Mouse (Mus musculus): ENCODE data around the gene Rgma. TPM values are rescaled to one million over a fixed set of nuclear protein-coding genes. Genes with fewer than 3 reads are reported as not detected.
A peak's percentile ranks its signal among the peaks of the same experiment; 100 is the strongest.

The Rgma gene
- polyA plus RNA-seq, 1 experiment from 2014 or later, result 3.2 TPM

DNA sequence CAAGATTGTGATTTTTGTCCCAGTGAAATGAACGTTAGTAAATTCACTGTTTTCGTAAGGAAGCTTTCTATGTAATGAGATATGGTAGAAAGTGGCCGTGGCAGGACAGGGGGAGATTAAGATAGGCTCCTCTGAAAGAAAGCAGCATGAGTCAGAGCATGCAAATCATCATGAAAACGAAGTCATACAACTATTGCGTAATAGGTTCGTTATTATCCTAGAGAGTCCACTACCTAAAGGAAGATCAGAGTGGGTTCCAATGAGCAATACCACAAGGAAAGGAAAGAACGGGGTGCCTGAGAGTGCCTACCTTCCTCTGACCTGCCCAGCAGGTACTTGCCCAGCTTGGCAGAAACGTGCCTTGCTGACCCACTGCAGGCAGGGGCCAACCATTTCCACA, 26.2 kb upstream of the Rgma start:
- Histone ChIP-seq H3K9ac (ENCODE audit: low read length) (no peak overlapping the region), H3K27me3 (ENCODE audit: control insufficient read depth, insufficient read depth, low read length) (peaks cover 8% of the 10 kb centered on the region; the same call in 1 of the 2 replicates), H3K27ac (replicated peaks in 1 of 2; ENCODE audit: control insufficient read depth in 1 of 2, insufficient read depth in 1 of 2, low read depth in 2 of 2, low read length in 2 of 2) (no peak overlapping the region), H3K4me2 (ENCODE audit: low read length) (peak overlapping the region; percentile 9; the same call in 1 of the 2 replicates), H3K36me3 (ENCODE audit: control insufficient read depth, insufficient read depth, low read length) (no peaks in the 10 kb centered on the region), H3K4me1 (ENCODE audit: control insufficient read depth in 2 of 2, insufficient read depth in 2 of 2, low read length in 2 of 2) (peaks cover 4 to 7% of the 10 kb centered on the region in 2 experiments; a peak in 3 of 4 replicates), H3K4me3 (ENCODE audit: control insufficient read depth in 1 of 2, insufficient read depth in 1 of 2, low read depth in 1 of 2, low read length in 2 of 2) (no peak overlapping the region), H3K9me3 (ENCODE audit: control insufficient read depth, low read length) (no peaks in the 10 kb centered on the region)
- 53% methylated on average over 8 of the region's 8 CpGs for WGBS
- ATAC-seq (ENCODE audit: insufficient number of reproducible peaks, insufficient read depth, low FRiP score, low read depth), result no peak

DNA sequence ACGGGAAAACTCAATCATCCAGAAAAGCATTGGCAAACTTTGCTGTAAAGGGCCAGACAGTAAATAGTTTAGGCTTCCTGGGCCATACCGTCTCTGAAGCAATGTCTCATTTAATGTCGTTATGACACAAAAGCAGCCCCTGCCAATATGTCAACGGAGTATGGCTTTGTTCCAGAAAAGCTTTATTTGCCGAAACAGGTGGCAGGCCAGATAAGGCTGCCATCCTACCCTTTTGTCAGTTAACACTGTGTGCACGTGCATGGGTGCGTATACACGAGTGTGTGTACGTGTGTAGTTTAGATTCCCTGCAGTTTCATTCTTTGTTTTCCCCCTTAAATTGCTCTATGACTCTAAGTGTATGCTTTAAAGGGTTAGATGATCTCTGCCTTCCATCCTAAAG, 20.1 kb upstream of the Rgma start:
- H3K9ac ChIP-seq (ENCODE audit: low read length), result no peak overlapping the region
- 69% methylated on average over 9 of the region's 9 CpGs for WGBS
- ATAC-seq (ENCODE audit: insufficient number of reproducible peaks, insufficient read depth, low FRiP score, low read depth), result no peak

DNA sequence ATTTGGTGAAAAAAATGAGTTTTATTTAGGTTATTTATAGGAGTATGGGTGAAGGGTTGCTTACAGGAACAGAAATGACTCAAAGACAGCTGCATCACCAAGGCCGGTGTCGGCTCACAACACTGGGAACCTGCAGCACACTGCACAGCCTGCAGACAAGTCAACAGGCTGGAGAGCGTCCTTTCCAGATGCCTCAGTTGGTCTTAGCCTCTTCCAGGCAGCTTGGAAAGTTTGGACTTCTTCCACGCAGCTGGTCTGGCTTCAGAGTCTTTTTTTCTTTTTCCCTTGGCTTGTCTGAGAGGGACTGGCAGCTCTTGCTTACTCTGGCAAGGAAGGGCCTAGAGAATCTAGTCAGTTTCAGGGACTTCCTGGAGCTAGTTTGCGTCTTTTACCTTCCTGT, 18.4 kb upstream of the Rgma start:
- H3K9ac ChIP-seq (ENCODE audit: low read length), result no peak overlapping the region
- H3K4me1 ChIP-seq (ENCODE audit: control insufficient read depth in 2 of 2, insufficient read depth in 2 of 2, low read length in 2 of 2), result no peaks in the 10 kb centered on the region
- WGBS, result 79% methylated on average over 5 of the region's 5 CpGs
- no peaks in the 10 kb centered on the region for H3K36me3 ChIP-seq (ENCODE audit: control insufficient read depth, insufficient read depth, low read length)
- H3K27ac ChIP-seq (replicated peaks in 1 of 2; ENCODE audit: control insufficient read depth in 1 of 2, insufficient read depth in 1 of 2, low read depth in 2 of 2, low read length in 2 of 2), result no peak overlapping the region
- no peak overlapping the region for H3K4me3 ChIP-seq (ENCODE audit: control insufficient read depth in 1 of 2, insufficient read depth in 1 of 2, low read depth in 1 of 2, low read length in 2 of 2)
- H3K27me3 ChIP-seq (ENCODE audit: control insufficient read depth, insufficient read depth, low read length), result no peaks in the 10 kb centered on the region; the same call in none of the 2 replicates
- ATAC-seq (ENCODE audit: insufficient number of reproducible peaks, insufficient read depth, low FRiP score, low read depth), result no peak
- H3K4me2 ChIP-seq (ENCODE audit: low read length), result no peak overlapping the region
- no peaks in the 10 kb centered on the region for H3K9me3 ChIP-seq (ENCODE audit: control insufficient read depth, low read length)

More for the DNA sequence above, 20.1 kb upstream of the Rgma start:
- H3K36me3 ChIP-seq (ENCODE audit: control insufficient read depth, insufficient read depth, low read length), result no peaks in the 10 kb centered on the region
- H3K4me2 ChIP-seq (ENCODE audit: low read length), result no peak overlapping the region
- H3K4me1 ChIP-seq (ENCODE audit: control insufficient read depth in 2 of 2, insufficient read depth in 2 of 2, low read length in 2 of 2), result no peaks in the 10 kb centered on the region
- H3K27ac ChIP-seq (replicated peaks in 1 of 2; ENCODE audit: control insufficient read depth in 1 of 2, insufficient read depth in 1 of 2, low read depth in 2 of 2, low read length in 2 of 2), result no peak overlapping the region
- H3K27me3 ChIP-seq (ENCODE audit: control insufficient read depth, insufficient read depth, low read length), result no peaks in the 10 kb centered on the region; the same call in none of the 2 replicates
- H3K4me3 ChIP-seq (ENCODE audit: control insufficient read depth in 1 of 2, insufficient read depth in 1 of 2, low read depth in 1 of 2, low read length in 2 of 2), result no peak overlapping the region
- H3K9me3 ChIP-seq (ENCODE audit: control insufficient read depth, low read length), result no peaks in the 10 kb centered on the region

DNA sequence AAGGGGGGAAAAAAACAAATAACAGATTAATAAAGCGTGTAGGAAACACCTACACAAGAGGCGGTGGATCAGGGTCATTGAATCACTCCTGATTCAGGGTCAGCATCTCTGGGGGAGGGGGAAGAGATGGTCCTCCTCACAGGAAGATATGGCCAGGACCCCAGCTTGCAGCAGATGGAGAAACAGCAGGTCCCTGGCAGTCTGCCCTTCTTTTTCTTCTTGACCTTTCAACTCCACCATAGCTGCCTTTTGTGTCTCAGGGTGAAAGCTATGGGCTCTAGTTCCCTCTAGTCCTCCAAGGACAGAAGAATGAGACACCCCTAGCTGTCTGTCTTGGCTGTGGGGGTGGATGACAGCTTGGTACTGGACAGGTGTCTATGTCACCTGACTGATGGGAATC, 17.7 kb upstream of the Rgma start:
- H3K4me2 ChIP-seq (ENCODE audit: low read length), result no peak overlapping the region
- no peaks in the 10 kb centered on the region; the same call in none of the 2 replicates for H3K27me3 ChIP-seq (ENCODE audit: control insufficient read depth, insufficient read depth, low read length)
- no peak overlapping the region for H3K9ac ChIP-seq (ENCODE audit: low read length)
- H3K9me3 ChIP-seq (ENCODE audit: control insufficient read depth, low read length), result no peaks in the 10 kb centered on the region
- H3K27ac ChIP-seq (replicated peaks in 1 of 2; ENCODE audit: control insufficient read depth in 1 of 2, insufficient read depth in 1 of 2, low read depth in 2 of 2, low read length in 2 of 2), result no peak overlapping the region
- no peak for ATAC-seq (ENCODE audit: insufficient number of reproducible peaks, insufficient read depth, low FRiP score, low read depth)
- no peak overlapping the region for H3K4me3 ChIP-seq (ENCODE audit: control insufficient read depth in 1 of 2, insufficient read depth in 1 of 2, low read depth in 1 of 2, low read length in 2 of 2)
- WGBS, result 82% methylated on average over 2 of the region's 2 CpGs
- no peaks in the 10 kb centered on the region for H3K36me3 ChIP-seq (ENCODE audit: control insufficient read depth, insufficient read depth, low read length)
- no peaks in the 10 kb centered on the region for H3K4me1 ChIP-seq (ENCODE audit: control insufficient read depth in 2 of 2, insufficient read depth in 2 of 2, low read length in 2 of 2)

DNA sequence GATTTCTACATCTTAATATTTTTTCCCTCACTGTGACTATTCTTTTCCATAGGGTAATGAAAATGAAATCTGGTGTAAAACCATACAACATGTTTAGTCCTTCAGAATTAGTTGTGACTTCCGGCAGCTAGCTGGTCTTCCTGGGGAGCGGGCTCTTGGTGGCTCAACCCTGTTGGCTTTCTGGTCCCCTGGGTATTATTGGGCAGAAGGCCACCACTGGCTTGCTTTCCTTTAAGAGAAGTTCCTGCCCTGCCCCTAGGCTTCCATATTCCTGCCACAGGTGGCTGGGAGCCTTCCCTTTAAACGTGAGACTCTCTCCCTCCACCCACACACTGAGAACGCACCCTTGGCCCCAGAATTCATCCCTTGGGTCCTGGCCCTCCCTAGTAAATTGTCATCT, 9.8 kb upstream of the Rgma start:
- Histone ChIP-seq H3K4me1 (ENCODE audit: control insufficient read depth in 2 of 2, insufficient read depth in 2 of 2, low read length in 2 of 2) (no peaks in the 10 kb centered on the region), H3K4me2 (ENCODE audit: low read length) (no peak overlapping the region), H3K27ac (replicated peaks in 1 of 2; ENCODE audit: control insufficient read depth in 1 of 2, insufficient read depth in 1 of 2, low read depth in 2 of 2, low read length in 2 of 2) (no peak overlapping the region), H3K4me3 (ENCODE audit: control insufficient read depth in 1 of 2, insufficient read depth in 1 of 2, low read depth in 1 of 2, low read length in 2 of 2) (no peak overlapping the region), H3K9ac (ENCODE audit: low read length) (no peak overlapping the region), H3K27me3 (ENCODE audit: control insufficient read depth, insufficient read depth, low read length) (peaks cover 13% of the 10 kb centered on the region; the same call in 1 of the 2 replicates), H3K9me3 (ENCODE audit: control insufficient read depth, low read length) (no peaks in the 10 kb centered on the region), H3K36me3 (ENCODE audit: control insufficient read depth, insufficient read depth, low read length) (no peaks in the 10 kb centered on the region)
- ATAC-seq (ENCODE audit: insufficient number of reproducible peaks, insufficient read depth, low FRiP score, low read depth), result no peak
- 70% methylated on average over 4 of the region's 4 CpGs for WGBS

DNA sequence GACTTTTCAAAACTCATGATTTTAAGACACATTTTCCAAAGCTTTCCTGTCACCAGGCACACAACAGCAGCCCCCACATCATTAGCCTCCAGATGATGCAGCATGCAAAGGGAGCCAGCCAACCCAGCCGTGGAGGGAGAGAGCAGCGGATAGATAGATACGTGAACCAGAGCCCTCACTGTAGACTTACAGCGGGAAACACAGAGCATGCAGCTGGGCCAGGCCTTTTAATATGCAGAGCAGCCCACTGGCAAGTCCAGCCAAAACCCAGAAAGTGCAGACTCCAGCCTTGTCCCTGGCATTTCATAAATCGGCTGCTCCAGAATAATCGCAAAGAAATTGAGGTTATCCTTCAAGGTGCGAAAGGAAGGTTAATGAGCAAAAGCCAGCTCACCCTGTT, 9.3 kb upstream of the Rgma start:
- no peaks in the 10 kb centered on the region for H3K36me3 ChIP-seq (ENCODE audit: control insufficient read depth, insufficient read depth, low read length)
- H3K4me1 ChIP-seq (ENCODE audit: control insufficient read depth in 2 of 2, insufficient read depth in 2 of 2, low read length in 2 of 2), result no peaks in the 10 kb centered on the region
- no peak overlapping the region for H3K4me3 ChIP-seq (ENCODE audit: control insufficient read depth in 1 of 2, insufficient read depth in 1 of 2, low read depth in 1 of 2, low read length in 2 of 2)
- H3K9me3 ChIP-seq (ENCODE audit: control insufficient read depth, low read length), result no peaks in the 10 kb centered on the region
- 60% methylated on average over 7 of the region's 7 CpGs for WGBS
- H3K9ac ChIP-seq (ENCODE audit: low read length), result no peak overlapping the region
- H3K4me2 ChIP-seq (ENCODE audit: low read length), result no peak overlapping the region
- H3K27me3 ChIP-seq (ENCODE audit: control insufficient read depth, insufficient read depth, low read length), result peaks cover 18% of the 10 kb centered on the region
- no peak for ATAC-seq (ENCODE audit: insufficient number of reproducible peaks, insufficient read depth, low FRiP score, low read depth)
- no peak overlapping the region for H3K27ac ChIP-seq (replicated peaks in 1 of 2; ENCODE audit: control insufficient read depth in 1 of 2, insufficient read depth in 1 of 2, low read depth in 2 of 2, low read length in 2 of 2)

DNA sequence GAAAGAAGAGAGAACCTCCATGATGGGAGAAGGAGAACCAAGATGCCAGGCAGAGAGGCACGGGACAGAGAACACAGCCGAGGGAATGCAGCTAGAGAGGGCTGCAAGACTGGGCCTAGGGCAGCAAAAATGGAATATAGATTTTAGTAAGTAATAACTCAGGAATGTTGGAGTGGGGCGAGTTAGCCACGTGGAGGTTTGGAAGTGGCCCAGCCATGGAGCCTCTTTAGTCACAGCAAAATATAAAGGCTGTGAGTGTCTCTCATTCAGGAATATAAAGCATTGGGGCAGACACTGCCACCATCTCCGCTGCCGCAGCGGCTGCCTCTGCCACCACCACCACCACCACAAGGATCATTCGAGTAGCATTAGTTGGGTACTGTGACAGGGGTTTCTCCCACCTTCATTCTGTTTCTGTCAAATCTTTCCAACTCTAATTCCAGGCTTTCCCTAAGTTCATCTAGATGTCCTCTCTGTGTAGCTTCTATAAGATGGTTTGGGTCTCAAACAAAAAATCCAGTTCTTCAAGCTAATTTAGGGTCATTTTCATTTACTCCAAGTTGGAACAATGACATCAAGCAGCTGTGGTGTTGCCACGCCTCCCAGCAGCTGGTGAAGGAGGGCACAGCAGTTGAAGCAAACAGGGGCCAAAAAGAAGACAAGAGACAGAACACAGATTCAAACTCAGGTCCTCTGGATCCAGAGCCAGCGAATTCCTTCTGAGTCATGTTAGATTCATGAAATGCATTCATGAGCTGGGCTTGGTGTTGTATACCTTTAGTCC, 7.4 kb upstream of the Rgma start:
- Histone ChIP-seq H3K4me1 (ENCODE audit: control insufficient read depth in 2 of 2, insufficient read depth in 2 of 2, low read length in 2 of 2) (peaks cover 4 to 9% of the 10 kb centered on the region in 2 experiments; a peak in 2 of 4 replicates), H3K27ac (replicated peaks in 1 of 2; ENCODE audit: control insufficient read depth in 1 of 2, insufficient read depth in 1 of 2, low read depth in 2 of 2, low read length in 2 of 2) (no peak overlapping the region), H3K4me3 (ENCODE audit: control insufficient read depth in 1 of 2, insufficient read depth in 1 of 2, low read depth in 1 of 2, low read length in 2 of 2) (no peak overlapping the region), H3K4me2 (ENCODE audit: low read length) (no peak overlapping the region), H3K27me3 (ENCODE audit: control insufficient read depth, insufficient read depth, low read length) (peaks cover 36% of the 10 kb centered on the region), H3K9me3 (ENCODE audit: control insufficient read depth, low read length) (no peaks in the 10 kb centered on the region), H3K9ac (ENCODE audit: low read length) (no peak overlapping the region), H3K36me3 (ENCODE audit: control insufficient read depth, insufficient read depth, low read length) (no peaks in the 10 kb centered on the region)
- ATAC-seq (ENCODE audit: insufficient number of reproducible peaks, insufficient read depth, low FRiP score, low read depth), result no peak
- 77% methylated on average over 10 of the region's 10 CpGs for WGBS

DNA sequence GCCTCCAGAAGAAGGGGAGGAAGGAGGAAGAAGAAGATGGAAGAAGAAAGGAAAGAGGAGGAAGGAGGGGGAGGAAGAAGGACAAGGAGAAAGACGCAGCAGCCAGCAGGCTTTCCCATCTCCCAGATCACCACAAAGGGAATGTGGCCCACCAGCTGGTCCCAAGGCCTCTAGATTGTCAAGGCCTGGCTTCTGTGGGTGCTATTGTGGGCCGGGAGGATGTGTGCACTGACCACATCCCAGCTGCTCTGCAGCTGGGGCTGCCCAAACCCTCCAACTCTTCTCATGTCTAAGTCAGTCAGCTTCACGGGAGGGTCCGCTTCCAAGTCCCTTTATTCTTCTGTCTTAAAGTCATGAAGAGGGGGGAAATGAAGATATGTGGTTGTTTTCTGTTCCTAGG, 5.3 kb upstream of the Rgma start:
- Histone ChIP-seq H3K27ac (replicated peaks in 1 of 2; ENCODE audit: control insufficient read depth in 1 of 2, insufficient read depth in 1 of 2, low read depth in 2 of 2, low read length in 2 of 2) (no peak overlapping the region), H3K9me3 (ENCODE audit: control insufficient read depth, low read length) (no peaks in the 10 kb centered on the region), H3K4me2 (ENCODE audit: low read length) (no peak overlapping the region), H3K27me3 (ENCODE audit: control insufficient read depth, insufficient read depth, low read length) (peaks cover 57% of the 10 kb centered on the region), H3K4me3 (ENCODE audit: control insufficient read depth in 1 of 2, insufficient read depth in 1 of 2, low read depth in 1 of 2, low read length in 2 of 2) (no peak overlapping the region), H3K9ac (ENCODE audit: low read length) (no peak overlapping the region), H3K4me1 (ENCODE audit: control insufficient read depth in 2 of 2, insufficient read depth in 2 of 2, low read length in 2 of 2) (peaks cover 7 to 14% of the 10 kb centered on the region in 2 experiments), H3K36me3 (ENCODE audit: control insufficient read depth, insufficient read depth, low read length) (no peaks in the 10 kb centered on the region)
- WGBS, result 67% methylated on average over 4 of the region's 4 CpGs
- no peak for ATAC-seq (ENCODE audit: insufficient number of reproducible peaks, insufficient read depth, low FRiP score, low read depth)
